Mouse (Mus musculus) lung, embryonic 16.5 days (tissue): ENCODE results near the gene Scpep1. TPM values are rescaled to one million over a fixed set of nuclear protein-coding genes. Genes with fewer than 3 reads are reported as not detected.

ENCODE experiments used
- ATAC-seq: fragments of 200-750 bp; cut with Nextera tagmentation; 2 replicates; pipeline ENCODE4 v1.8.0; 2017; ENCODE audit warnings: low read depth, mild to moderate bottlenecking, moderate library complexity
- H3K27ac ChIP-seq: fragments of 300-500 bp; sonication (generic); 2 replicates; pipeline ENCODE4 v1.5.1; 2014; ENCODE audit warnings: mild to moderate bottlenecking, control low read depth, low read length
- H3K27me3 ChIP-seq: fragments of 300-500 bp; sonication (generic); 2 replicates; pipeline ENCODE4 v1.6.1; 2014; ENCODE audit warnings: low read depth, low read length, mixed read lengths; ENCODE audit not compliant: control insufficient read depth, insufficient read depth
- H3K36me3 ChIP-seq: fragments of 300-500 bp; sonication (generic); 2 replicates; pipeline ENCODE4 v1.6.1; 2014; ENCODE audit warnings: low read length; ENCODE audit not compliant: control insufficient read depth, insufficient read depth
- H3K4me1 ChIP-seq: fragments of 300-500 bp; sonication (generic); replicated peaks from 2 replicates; pipeline ENCODE4 v1.6.1; 2014; ENCODE audit warnings: low read length, mixed read lengths; ENCODE audit not compliant: control insufficient read depth, insufficient read depth
- H3K4me2 ChIP-seq: fragments of 300-500 bp; sonication (generic); 2 replicates; pipeline ENCODE4 v1.6.1; 2014; ENCODE audit warnings: low read depth, low read length, control low read depth
- H3K4me3 ChIP-seq: fragments of 300-500 bp; sonication (generic); 2 replicates; pipeline ENCODE4 v1.5.1; 2014; ENCODE audit warnings: mild to moderate bottlenecking, low read length, control low read depth
- H3K9ac ChIP-seq: fragments of 300-500 bp; sonication (generic); 2 replicates; pipeline ENCODE4 v1.6.1; 2014; ENCODE audit warnings: low read length, control low read depth
- H3K9me3 ChIP-seq: fragments of 300-500 bp; sonication (generic); 2 replicates; pipeline ENCODE4 v1.6.1; 2016; ENCODE audit warnings: low read length; ENCODE audit not compliant: control insufficient read depth
- WGBS: fragments of 180-500 bp; shearing (Covaris S2); extraction: QIAGEN DNeasy Blood & Tissue Kit; methylation state at CpG from one replicate; pipeline ENCODE4 v1.1.7; 2014; 5-methylcytosine and 5-hydroxymethylcytosine counted together
- polyA plus RNA-seq: library from polyadenylated mRNA; unstranded; fragments of >200 nt; fragmentation: Nextera tagmentation; extraction: Ambion mirVana; gene quantifications from 2 replicates; pipeline ENCODE4 v1.2.1, GENCODE M21; 2015

The Scpep1 gene
- polyA plus RNA-seq, 1 experiment from 2014 or later: 90.8 TPM

- H3K4me2 ChIP-seq: no peak overlapping the region
- WGBS: 96% methylated on average over 1 of the region's 1 CpGs
- H3K9me3 ChIP-seq: no peaks in the 10 kb centered on the region
- ATAC-seq: peak; percentile 83
- no peaks in the 10 kb centered on the region for H3K36me3 ChIP-seq
- no peak overlapping the region for H3K9ac ChIP-seq
- H3K4me3 ChIP-seq: no peak overlapping the region
- H3K27ac ChIP-seq: peak overlapping the region; percentile 93
- no peaks in the 10 kb centered on the region for H3K27me3 ChIP-seq
- no peaks in the 10 kb centered on the region for H3K4me1 ChIP-seq
Measured at GRCm38 (mm10) chr11:88908557-88909211, 46.6 kb downstream of the Scpep1 start.

- Histone ChIP-seq H3K36me3 (no peaks in the 10 kb centered on the region), H3K27ac (peak overlapping the region; percentile 93; the same call in 1 of the 2 replicates), H3K9me3 (no peaks in the 10 kb centered on the region), H3K27me3 (no peaks in the 10 kb centered on the region), H3K4me1 (no peaks in the 10 kb centered on the region), H3K4me3 (no peak overlapping the region), H3K9ac (no peak overlapping the region), H3K4me2 (no peak overlapping the region)
- ATAC-seq: no peak
- 95% methylated on average over 7 of the region's 7 CpGs for WGBS
Measured at GRCm38 (mm10) chr11:88907886-88908285, 47.4 kb downstream of the Scpep1 start.

- Histone ChIP-seq H3K4me3 (no peak overlapping the region), H3K4me2 (no peak overlapping the region), H3K9me3 (no peaks in the 10 kb centered on the region), H3K27me3 (no peaks in the 10 kb centered on the region), H3K4me1 (peaks cover 13% of the 10 kb centered on the region), H3K9ac (no peak overlapping the region), H3K27ac (no peak overlapping the region), H3K36me3 (no peaks in the 10 kb centered on the region)
- WGBS: 33% methylated on average over 2 of the region's 2 CpGs
- no peak for ATAC-seq
Measured at GRCm38 (mm10) chr11:88905621-88906020, 49.6 kb downstream of the Scpep1 start.

GRCm38 (mm10) chr11:88904080-88904479 is 51.2 kb downstream of the Scpep1 start:
- no peak overlapping the region for H3K27ac ChIP-seq
- no peak overlapping the region for H3K4me3 ChIP-seq
- no peaks in the 10 kb centered on the region for H3K27me3 ChIP-seq
- no peak overlapping the region for H3K4me2 ChIP-seq
- H3K36me3 ChIP-seq: no peaks in the 10 kb centered on the region
- no peaks in the 10 kb centered on the region for H3K9me3 ChIP-seq
- H3K4me1 ChIP-seq: peaks cover 14% of the 10 kb centered on the region
- 44% methylated on average over 2 of the region's 2 CpGs for WGBS
- no peak for ATAC-seq
- no peak overlapping the region for H3K9ac ChIP-seq

- H3K36me3 ChIP-seq: no peaks in the 10 kb centered on the region
- no peak overlapping the region for H3K9ac ChIP-seq
- peaks cover 14% of the 10 kb centered on the region for H3K4me1 ChIP-seq
- no peaks in the 10 kb centered on the region for H3K27me3 ChIP-seq
- no peak overlapping the region for H3K27ac ChIP-seq
- no peak overlapping the region for H3K4me2 ChIP-seq
- ATAC-seq: no peak
- H3K4me3 ChIP-seq: no peak overlapping the region
- 68% methylated on average over 6 of the region's 6 CpGs for WGBS
- H3K9me3 ChIP-seq: no peaks in the 10 kb centered on the region; the same call in 1 of the 2 replicates
Measured at GRCm38 (mm10) chr11:88902762-88903161, 52.5 kb downstream of the Scpep1 start.

- Histone ChIP-seq H3K4me2 (peak overlapping the region; percentile 33), H3K4me1 (peaks cover 14% of the 10 kb centered on the region), H3K4me3 (no peak overlapping the region; the same call in 1 of the 2 replicates), H3K9me3 (no peaks in the 10 kb centered on the region; the same call in 1 of the 2 replicates), H3K9ac (no peak overlapping the region), H3K27ac (peak overlapping the region; percentile 81), H3K36me3 (no peaks in the 10 kb centered on the region), H3K27me3 (no peaks in the 10 kb centered on the region)
- 32% methylated on average over 7 of the region's 7 CpGs for WGBS
- ATAC-seq: peak; percentile 89
Measured at GRCm38 (mm10) chr11:88901341-88901802, 53.9 kb downstream of the Scpep1 start.

- no peaks in the 10 kb centered on the region for H3K36me3 ChIP-seq
- H3K4me2 ChIP-seq: no peak overlapping the region
- H3K4me3 ChIP-seq: no peak overlapping the region
- 82% methylated on average over 6 of the region's 6 CpGs for WGBS
- H3K4me1 ChIP-seq: peaks cover 14% of the 10 kb centered on the region
- H3K27me3 ChIP-seq: no peaks in the 10 kb centered on the region
- H3K27ac ChIP-seq: no peak overlapping the region
- no peaks in the 10 kb centered on the region; the same call in 1 of the 2 replicates for H3K9me3 ChIP-seq
- no peak overlapping the region for H3K9ac ChIP-seq
- ATAC-seq: no peak
Measured at GRCm38 (mm10) chr11:88899561-88899960, 55.7 kb downstream of the Scpep1 start.

- Histone ChIP-seq H3K4me2 (no peak overlapping the region), H3K9ac (no peak overlapping the region), H3K27ac (no peak overlapping the region), H3K4me1 (peaks cover 14% of the 10 kb centered on the region), H3K9me3 (no peaks in the 10 kb centered on the region; the same call in 1 of the 2 replicates), H3K27me3 (no peaks in the 10 kb centered on the region), H3K4me3 (no peak overlapping the region), H3K36me3 (no peaks in the 10 kb centered on the region)
- WGBS: 73% methylated on average over 4 of the region's 4 CpGs
- ATAC-seq: no peak
Measured at GRCm38 (mm10) chr11:88898380-88898763, 56.9 kb downstream of the Scpep1 start.

- Histone ChIP-seq H3K36me3 (no peaks in the 10 kb centered on the region), H3K27ac (peak overlapping the region; percentile 8; the same call in 1 of the 2 replicates), H3K9me3 (no peaks in the 10 kb centered on the region; the same call in 1 of the 2 replicates), H3K9ac (0 out of 2 replicates have a peak overlapping the region, but pooled peaks have one; percentile 2), H3K4me1 (peaks cover 14% of the 10 kb centered on the region), H3K4me2 (peak overlapping the region; percentile 21), H3K27me3 (no peaks in the 10 kb centered on the region), H3K4me3 (peak overlapping the region; percentile 26; the same call in 1 of the 2 replicates)
- 36% methylated on average over 15 of the region's 15 CpGs for WGBS
- peak; percentile 29 for ATAC-seq
Measured at GRCm38 (mm10) chr11:88897624-88898379, 57.5 kb downstream of the Scpep1 start.
